Mouse (Mus musculus) hindbrain, postnatal 0 days (tissue): ENCODE measurements around the gene Rpp40. TPM values are rescaled to one million over a fixed set of nuclear protein-coding genes. Genes with fewer than 3 reads are reported as not detected.

Source experiments
- ATAC-seq: fragments of 200-750 bp; cut with Nextera tagmentation; 2 replicates; pipeline ENCODE4 v1.8.0; 2017; ENCODE audit warnings: mild to moderate bottlenecking, moderate TSS enrichment, moderate library complexity
- DNase-seq: peaks from one replicate; pipeline ENCODE4 v3.0.0-alpha.2; 2015; ENCODE audit warnings: low spot score
- H3K27ac ChIP-seq: fragments of 300-500 bp; sonication (generic); 2 replicates; pipeline ENCODE4 v1.5.1; 2014; ENCODE audit warnings: mild to moderate bottlenecking
- H3K27me3 ChIP-seq: fragments of 300-500 bp; sonication (generic); 2 replicates; pipeline ENCODE4 v1.6.1; 2014; ENCODE audit warnings: low read length, mixed read lengths; ENCODE audit not compliant: insufficient read depth
- H3K36me3 ChIP-seq: fragments of 300-500 bp; sonication (generic); 2 replicates; pipeline ENCODE4 v1.6.1; 2014; ENCODE audit warnings: low read length, mixed read lengths; ENCODE audit not compliant: insufficient read depth
- H3K4me1 ChIP-seq: fragments of 300-500 bp; sonication (generic); 2 replicates; pipeline ENCODE4 v1.6.1; 2014; ENCODE audit warnings: antibody characterized with exemption, low read length, mixed read lengths; ENCODE audit not compliant: insufficient read depth
- H3K4me2 ChIP-seq: fragments of 300-500 bp; sonication (generic); 2 replicates; pipeline ENCODE4 v1.6.1; 2014; ENCODE audit warnings: low read depth, mild to moderate bottlenecking, low read length, moderate library complexity, mixed read lengths
- H3K4me3 ChIP-seq: fragments of 300-500 bp; sonication (generic); 2 replicates; pipeline ENCODE4 v1.5.1; 2014; ENCODE audit warnings: low read length
- H3K9ac ChIP-seq: fragments of 300-500 bp; sonication (generic); replicated peaks from 2 replicates; pipeline ENCODE4 v1.6.1; 2014; ENCODE audit warnings: mild to moderate bottlenecking, low read length, moderate library complexity, mixed read lengths
- H3K9me3 ChIP-seq: fragments of 300-500 bp; sonication (generic); 2 replicates; pipeline ENCODE4 v1.6.1; 2016; ENCODE audit warnings: low read length, mixed read lengths
- CTCF ChIP-seq: IDR thresholded peaks from 2 replicates; pipeline ENCODE4 v1.5.1; 2016; ENCODE audit warnings: antibody characterized with exemption, control low read depth, low read depth
- WGBS: fragments of 180-500 bp; shearing (Covaris S2); extraction: QIAGEN DNeasy Blood & Tissue Kit; methylation state at CpG from one replicate; pipeline ENCODE4 v1.1.7; 2014; 5-methylcytosine and 5-hydroxymethylcytosine counted together
- polyA plus RNA-seq: library from polyadenylated mRNA; unstranded; fragments of >200 nt; fragmentation: Nextera tagmentation; extraction: Ambion mirVana; gene quantifications from 2 replicates; pipeline ENCODE4 v1.2.1, GENCODE M21; 2015
- total RNA-seq: library from RNA; depleted of rRNA; stranded (reverse); fragments of >200 nt; gene quantifications from 2 replicates; pipeline ENCODE4 v1.2.3, GENCODE M21; 2014

Rpp40 gene
- total and polyA plus RNA-seq, 2 experiments from 2014 or later: 3.0 to 8.7 TPM

DNA sequence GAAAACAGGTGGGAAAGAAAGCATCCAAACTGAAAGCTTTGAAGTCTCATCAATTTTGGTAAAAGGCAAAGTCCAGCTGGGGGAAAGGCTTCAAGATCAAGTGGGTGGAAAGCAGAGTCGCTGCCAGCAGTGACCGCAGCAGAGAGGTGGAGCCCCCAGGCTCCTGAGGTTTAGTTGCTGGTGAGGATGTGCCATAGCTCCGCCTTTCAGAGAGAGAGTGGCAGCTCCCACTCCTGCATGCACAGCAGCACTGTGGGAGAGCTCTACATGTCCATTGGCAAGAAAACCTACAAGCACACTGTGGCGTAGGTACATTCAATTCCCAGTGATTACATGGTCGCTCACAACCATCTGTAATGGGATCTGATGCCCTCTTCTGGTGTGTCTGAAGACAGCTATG is 27.1 kb downstream of the Rpp40 start:
- H3K36me3 ChIP-seq: no peaks in the 10 kb centered on the region; the same call in 1 of the 2 replicates
- H3K4me3 ChIP-seq: no peak overlapping the region
- no peak overlapping the region for H3K9ac ChIP-seq
- WGBS: 53% methylated on average over 5 of the region's 5 CpGs
- H3K9me3 ChIP-seq: no peaks in the 10 kb centered on the region
- no peaks in the 10 kb centered on the region for H3K27me3 ChIP-seq
- DNase-seq (peak; percentile 4), ATAC-seq (no peak)
- H3K4me1 ChIP-seq: 0 out of 2 replicates have a peak, but pooled peaks cover 2% of the 10 kb centered on the region
- no peak overlapping the region for H3K27ac ChIP-seq
- no peak overlapping the region for H3K4me2 ChIP-seq
- 0 out of 2 replicates have a peak, but pooled peaks have one; percentile 20 for TF ChIP-seq CTCF

GRCm38 (mm10) chr13:35878282-35878681 is 27.9 kb downstream of the Rpp40 start:
- no peak overlapping the region for H3K27ac ChIP-seq
- no peaks in the 10 kb centered on the region; the same call in 1 of the 2 replicates for H3K36me3 ChIP-seq
- 0 out of 2 replicates have a peak, but pooled peaks cover 2% of the 10 kb centered on the region for H3K4me1 ChIP-seq
- no peaks in the 10 kb centered on the region for H3K27me3 ChIP-seq
- no peak overlapping the region for H3K4me2 ChIP-seq
- DNase-seq (no peak), ATAC-seq (no peak)
- WGBS: 57% methylated on average over 1 of the region's 1 CpGs
- H3K9ac ChIP-seq: no peak overlapping the region
- no peaks in the 10 kb centered on the region for H3K9me3 ChIP-seq
- no peak overlapping the region for H3K4me3 ChIP-seq
- TF ChIP-seq CTCF: no peak

GRCm38 (mm10) chr13:35875396-35875795 is 30.8 kb downstream of the Rpp40 start:
- no peak for TF ChIP-seq CTCF
- DNase-seq (no peak), ATAC-seq (no peak)
- Histone ChIP-seq H3K27ac (no peak overlapping the region), H3K4me3 (no peak overlapping the region), H3K4me1 (no peaks in the 10 kb centered on the region), H3K9ac (no peak overlapping the region), H3K4me2 (no peak overlapping the region), H3K36me3 (no peaks in the 10 kb centered on the region; the same call in 1 of the 2 replicates), H3K9me3 (no peaks in the 10 kb centered on the region), H3K27me3 (no peaks in the 10 kb centered on the region)
- WGBS: 87% methylated on average over 5 of the region's 5 CpGs

DNA sequence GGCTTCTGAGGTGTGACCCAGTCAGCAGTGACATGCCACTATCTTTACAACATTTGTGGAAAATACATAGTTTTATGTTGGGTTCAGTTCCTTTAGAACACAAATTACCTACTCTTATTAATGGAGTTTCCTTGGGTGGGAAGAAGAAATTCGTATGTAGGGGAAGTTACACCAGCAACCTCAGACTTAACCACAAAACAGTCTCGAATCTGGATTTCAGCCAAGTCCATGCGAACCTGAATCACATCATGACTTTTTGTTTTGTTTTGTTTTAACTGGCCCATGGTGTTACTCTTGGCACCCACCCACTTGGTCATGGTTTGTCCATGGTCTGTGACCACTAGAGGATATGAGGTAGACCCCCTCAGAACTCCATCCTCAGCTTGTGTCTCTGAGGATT is 35.1 kb downstream of the Rpp40 start:
- no peaks in the 10 kb centered on the region for H3K9me3 ChIP-seq
- H3K4me3 ChIP-seq: no peak overlapping the region
- no peak overlapping the region for H3K27ac ChIP-seq
- no peaks in the 10 kb centered on the region for H3K4me1 ChIP-seq
- H3K36me3 ChIP-seq: no peaks in the 10 kb centered on the region; the same call in 1 of the 2 replicates
- no peak for TF ChIP-seq CTCF
- no peak overlapping the region for H3K4me2 ChIP-seq
- DNase-seq: peak; percentile 9
- WGBS: 66% methylated on average over 3 of the region's 3 CpGs
- no peaks in the 10 kb centered on the region for H3K27me3 ChIP-seq
- no peak for ATAC-seq
- H3K9ac ChIP-seq: no peak overlapping the region

DNA sequence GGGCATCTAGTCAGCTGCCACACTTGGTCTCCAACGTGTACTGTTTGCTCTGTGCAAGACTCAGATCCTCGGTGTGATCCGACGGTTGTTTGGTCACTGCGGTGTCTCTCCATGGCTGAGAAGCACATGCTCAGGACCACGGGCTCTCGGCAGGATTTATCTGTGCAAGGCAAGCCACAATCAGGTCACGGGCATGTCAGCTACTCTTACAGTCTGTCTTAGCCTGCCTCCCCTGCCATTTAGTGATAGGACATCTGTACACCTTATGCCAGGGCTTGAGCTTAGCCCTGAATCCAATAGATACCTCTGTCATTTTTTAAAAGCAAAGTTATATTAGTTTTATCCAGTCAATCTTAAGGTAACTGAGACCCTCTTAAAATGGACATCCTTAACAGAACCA is 35.5 kb downstream of the Rpp40 start:
- H3K4me3 ChIP-seq: no peak overlapping the region
- H3K27me3 ChIP-seq: no peaks in the 10 kb centered on the region
- H3K4me1 ChIP-seq: no peaks in the 10 kb centered on the region
- H3K9ac ChIP-seq: no peak overlapping the region
- H3K9me3 ChIP-seq: no peaks in the 10 kb centered on the region
- ATAC-seq (no peak), DNase-seq (no peak)
- 88% methylated on average over 8 of the region's 8 CpGs for WGBS
- no peak overlapping the region for H3K27ac ChIP-seq
- no peaks in the 10 kb centered on the region; the same call in 1 of the 2 replicates for H3K36me3 ChIP-seq
- TF ChIP-seq CTCF: no peak
- no peak overlapping the region for H3K4me2 ChIP-seq

DNA sequence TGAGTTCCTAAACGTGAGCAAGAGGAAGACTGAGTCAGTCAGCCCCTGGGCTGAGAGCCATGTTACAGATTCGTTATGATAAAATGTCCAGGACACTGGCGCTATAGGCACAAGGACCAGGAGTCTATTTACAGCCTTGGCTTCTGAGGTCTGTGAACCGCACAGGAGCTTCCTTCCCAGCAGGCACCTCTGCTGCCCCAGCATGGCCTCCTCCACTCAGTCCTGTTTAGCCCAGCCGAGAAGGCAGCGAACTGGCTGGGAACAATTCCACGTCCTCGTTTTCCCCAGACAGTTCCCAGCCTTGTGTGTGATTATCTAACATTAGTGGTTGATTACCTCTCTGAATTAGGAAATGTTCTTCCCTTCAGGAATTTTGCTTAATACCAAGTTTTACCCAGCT is 45.2 kb downstream of the Rpp40 start:
- Histone ChIP-seq H3K27ac (no peak overlapping the region), H3K27me3 (no peaks in the 10 kb centered on the region), H3K4me1 (no peaks in the 10 kb centered on the region), H3K4me2 (no peak overlapping the region), H3K9ac (no peak overlapping the region), H3K9me3 (no peaks in the 10 kb centered on the region), H3K36me3 (no peaks in the 10 kb centered on the region; the same call in 1 of the 2 replicates), H3K4me3 (no peak overlapping the region)
- DNase-seq (no peak), ATAC-seq (no peak)
- WGBS: 58% methylated on average over 8 of the region's 8 CpGs
- TF ChIP-seq CTCF: no peak

- no peak for DNase-seq
- Histone ChIP-seq H3K9ac (no peak overlapping the region), H3K4me3 (no peak overlapping the region), H3K27me3 (no peaks in the 10 kb centered on the region), H3K36me3 (no peaks in the 10 kb centered on the region; the same call in 1 of the 2 replicates), H3K4me2 (no peak overlapping the region), H3K9me3 (no peaks in the 10 kb centered on the region), H3K4me1 (no peaks in the 10 kb centered on the region), H3K27ac (no peak overlapping the region)
- TF ChIP-seq CTCF: no peak
- no peak for ATAC-seq
- 82% methylated on average over 7 of the region's 7 CpGs for WGBS
These were observed 48.7 kb downstream of the Rpp40 start for GRCm38 (mm10) chr13:35857486-35857885.
